Mouse (Mus musculus): ENCODE data around the gene Fam136a. TPM values are rescaled to one million over a fixed set of nuclear protein-coding genes. Genes with fewer than 3 reads are reported as not detected.

The Fam136a gene
- polyA plus RNA-seq, 1 experiment, result 32.0 TPM

- no peak for TF ChIP-seq CEBPB (IDR thresholded peaks at IDR 0.05; ENCODE audit: low read depth)
- no peak for TF ChIP-seq CTCF (IDR thresholded peaks at IDR 0.05; ENCODE audit: control insufficient read depth, insufficient read depth, insufficient read length)
- no peak for TF ChIP-seq MYOD1 (IDR thresholded peaks at IDR 0.05; ENCODE audit: control insufficient read depth, insufficient read length, low read depth)
- TF ChIP-seq FOSL1 (IDR thresholded peaks at IDR 0.05; ENCODE audit: insufficient read depth, low read length, poor library complexity, severe bottlenecking), result no peak
- no peak for TF ChIP-seq USF1 (IDR thresholded peaks at IDR 0.05; ENCODE audit: low read depth)
- TF ChIP-seq MAX (IDR thresholded peaks at IDR 0.05), result no peak
- H3ac ChIP-seq (ENCODE audit: control insufficient read depth, insufficient read length, low read depth), result no peak overlapping the region
- no peaks in the 10 kb centered on the region for H3K79me2 ChIP-seq (ENCODE audit: control insufficient read depth, insufficient read depth)
- H3K79me3 ChIP-seq (ENCODE audit: low read depth), result no peaks in the 10 kb centered on the region
- no peak overlapping the region for H3K4me3 ChIP-seq (ENCODE audit: insufficient read depth, poor library complexity, severe bottlenecking)
- H3K36me3 ChIP-seq (ENCODE audit: control insufficient read depth, insufficient read depth), result peaks cover 30% of the 10 kb centered on the region
- no peaks in the 10 kb centered on the region for H3K27me3 ChIP-seq (ENCODE audit: control insufficient read depth, insufficient read depth, insufficient read length)
Observed at GRCm38 (mm10) chr6:86383370-86383769, 17.9 kb downstream of the Fam136a start.

DNA sequence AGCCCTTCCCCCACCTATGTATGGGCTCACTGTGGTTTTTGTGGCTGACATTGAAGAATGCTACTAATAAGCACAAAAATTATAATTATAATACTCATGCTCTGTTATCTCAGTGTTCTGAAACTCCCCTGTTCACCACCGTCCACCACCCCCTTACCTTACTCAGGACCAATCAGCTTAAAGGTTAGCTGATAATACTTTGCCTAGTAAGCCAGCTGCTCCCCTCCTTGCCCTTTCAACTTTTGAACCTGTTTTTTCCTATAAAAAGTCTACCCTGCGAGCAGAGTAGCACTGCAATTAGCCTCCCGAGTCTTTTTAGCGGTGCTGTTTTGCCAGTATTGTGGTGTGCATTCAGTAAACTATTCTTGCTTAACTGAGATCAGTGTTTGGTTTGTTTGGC is 19.2 kb downstream of the Fam136a start:
- no peaks in the 10 kb centered on the region for H3K79me2 ChIP-seq (ENCODE audit: control insufficient read depth, insufficient read depth)
- no peak overlapping the region for H3K4me3 ChIP-seq (ENCODE audit: insufficient read depth, poor library complexity, severe bottlenecking)
- peaks cover 2% of the 10 kb centered on the region for H3K79me3 ChIP-seq (ENCODE audit: low read depth)
- H3K36me3 ChIP-seq (ENCODE audit: control insufficient read depth, insufficient read depth), result peaks cover 25% of the 10 kb centered on the region
- TF ChIP-seq MYOG (IDR thresholded peaks at IDR 0.05; ENCODE audit: control insufficient read depth, extremely low read depth, insufficient read length), result no peak
- no peak for TF ChIP-seq MYOD1 (IDR thresholded peaks at IDR 0.05; ENCODE audit: control insufficient read depth, insufficient read length, low read depth)
- no peak for TF ChIP-seq FOSL1 (IDR thresholded peaks at IDR 0.05; ENCODE audit: insufficient read depth, low read length, poor library complexity, severe bottlenecking)
- TF ChIP-seq USF1 (IDR thresholded peaks at IDR 0.05; ENCODE audit: low read depth), result no peak
- no peak for TF ChIP-seq CTCF (IDR thresholded peaks at IDR 0.05; ENCODE audit: control insufficient read depth, insufficient read depth, insufficient read length)
- TF ChIP-seq MAX (IDR thresholded peaks at IDR 0.05), result no peak
- TF ChIP-seq CEBPB (IDR thresholded peaks at IDR 0.05; ENCODE audit: low read depth), result no peak
- no peaks in the 10 kb centered on the region for H3K27me3 ChIP-seq (ENCODE audit: control insufficient read depth, insufficient read depth, insufficient read length)
- no peak overlapping the region for H3ac ChIP-seq (ENCODE audit: control insufficient read depth, insufficient read length, low read depth)

DNA sequence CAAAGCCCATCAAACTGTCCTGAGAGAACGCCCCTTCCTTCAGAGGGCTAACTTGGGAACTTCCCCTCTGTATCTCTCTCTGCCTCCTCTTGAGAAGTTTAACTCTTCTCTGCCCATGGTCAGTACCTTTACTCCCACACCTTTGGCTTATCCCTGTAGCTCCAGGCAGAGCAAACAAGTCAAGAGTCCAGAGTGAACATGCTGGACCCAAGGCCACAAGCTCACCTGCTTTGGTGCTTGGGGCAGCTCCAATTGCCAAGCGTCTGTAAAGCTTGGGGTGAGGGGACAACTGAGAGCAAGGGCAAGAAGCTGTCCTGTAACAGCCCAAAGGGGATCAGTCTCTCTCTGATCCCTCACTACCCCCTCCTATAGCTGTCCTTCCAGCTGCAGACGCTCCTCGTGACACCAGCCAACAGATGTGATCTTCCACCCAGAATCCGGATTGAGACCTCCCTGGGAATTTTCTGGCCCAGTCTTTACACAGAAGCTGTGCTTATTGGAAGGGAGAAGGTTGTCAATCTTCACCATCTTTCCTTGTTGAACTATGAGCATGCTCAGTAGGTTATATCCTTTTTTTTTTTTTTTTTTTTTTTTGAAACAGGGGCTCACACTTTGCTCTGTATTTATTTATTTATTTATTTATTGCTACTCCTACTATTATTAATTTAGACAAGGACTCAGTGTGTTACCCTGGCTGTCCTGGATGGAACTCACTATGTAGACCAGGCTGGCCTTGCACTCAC is 20.1 kb downstream of the Fam136a start:
- no peaks in the 10 kb centered on the region for H3K79me2 ChIP-seq (ENCODE audit: control insufficient read depth, insufficient read depth)
- peaks cover 28% of the 10 kb centered on the region for H3K36me3 ChIP-seq (ENCODE audit: control insufficient read depth, insufficient read depth)
- H3K4me3 ChIP-seq (ENCODE audit: insufficient read depth, poor library complexity, severe bottlenecking), result no peak overlapping the region
- no peaks in the 10 kb centered on the region for H3K27me3 ChIP-seq (ENCODE audit: control insufficient read depth, insufficient read depth, insufficient read length)
- no peak overlapping the region for H3ac ChIP-seq (ENCODE audit: control insufficient read depth, insufficient read length, low read depth)
- TF ChIP-seq MYOD1 (IDR thresholded peaks at IDR 0.05; ENCODE audit: control insufficient read depth, insufficient read length, low read depth) (no peak), CTCF (IDR thresholded peaks at IDR 0.05; ENCODE audit: control insufficient read depth, insufficient read depth, insufficient read length) (no peak), MAX (IDR thresholded peaks at IDR 0.05) (no peak), CEBPB (IDR thresholded peaks at IDR 0.05; ENCODE audit: low read depth) (no peak), USF1 (IDR thresholded peaks at IDR 0.05; ENCODE audit: low read depth) (no peak), MYOG (IDR thresholded peaks at IDR 0.05; ENCODE audit: control insufficient read depth, extremely low read depth, insufficient read length) (no peak), FOSL1 (IDR thresholded peaks at IDR 0.05; ENCODE audit: insufficient read depth, low read length, poor library complexity, severe bottlenecking) (no peak)
- H3K79me3 ChIP-seq (ENCODE audit: low read depth), result peaks cover 2% of the 10 kb centered on the region

GRCm38 (mm10) chr6:86387313-86387712 is 21.9 kb downstream of the Fam136a start:
- no peaks in the 10 kb centered on the region for H3K79me2 ChIP-seq (ENCODE audit: control insufficient read depth, insufficient read depth)
- no peak overlapping the region for H3K4me3 ChIP-seq (ENCODE audit: insufficient read depth, poor library complexity, severe bottlenecking)
- peaks cover 43% of the 10 kb centered on the region for H3K36me3 ChIP-seq (ENCODE audit: control insufficient read depth, insufficient read depth)
- TF ChIP-seq USF1 (IDR thresholded peaks at IDR 0.05; ENCODE audit: low read depth), result no peak
- no peak for TF ChIP-seq CTCF (IDR thresholded peaks at IDR 0.05; ENCODE audit: control insufficient read depth, insufficient read depth, insufficient read length)
- no peak for TF ChIP-seq MYOD1 (IDR thresholded peaks at IDR 0.05; ENCODE audit: control insufficient read depth, insufficient read length, low read depth)
- no peak for TF ChIP-seq FOSL1 (IDR thresholded peaks at IDR 0.05; ENCODE audit: insufficient read depth, low read length, poor library complexity, severe bottlenecking)
- TF ChIP-seq CEBPB (IDR thresholded peaks at IDR 0.05; ENCODE audit: low read depth), result no peak
- TF ChIP-seq MAX (IDR thresholded peaks at IDR 0.05), result no peak
- no peak for TF ChIP-seq MYOG (IDR thresholded peaks at IDR 0.05; ENCODE audit: control insufficient read depth, extremely low read depth, insufficient read length)
- H3K79me3 ChIP-seq (ENCODE audit: low read depth), result peaks cover 2% of the 10 kb centered on the region
- no peaks in the 10 kb centered on the region for H3K27me3 ChIP-seq (ENCODE audit: control insufficient read depth, insufficient read depth, insufficient read length)
- no peak overlapping the region for H3ac ChIP-seq (ENCODE audit: control insufficient read depth, insufficient read length, low read depth)

- no peak overlapping the region for H3ac ChIP-seq (ENCODE audit: control insufficient read depth, insufficient read length, low read depth)
- H3K36me3 ChIP-seq (ENCODE audit: control insufficient read depth, insufficient read depth), result peaks cover 46% of the 10 kb centered on the region
- H3K79me3 ChIP-seq (ENCODE audit: low read depth), result peaks cover 2% of the 10 kb centered on the region
- H3K79me2 ChIP-seq (ENCODE audit: control insufficient read depth, insufficient read depth), result no peaks in the 10 kb centered on the region
- no peak for TF ChIP-seq CTCF (IDR thresholded peaks at IDR 0.05; ENCODE audit: control insufficient read depth, insufficient read depth, insufficient read length)
- TF ChIP-seq USF1 (IDR thresholded peaks at IDR 0.05; ENCODE audit: low read depth), result no peak
- H3K4me3 ChIP-seq (ENCODE audit: insufficient read depth, poor library complexity, severe bottlenecking), result no peak overlapping the region
- H3K27me3 ChIP-seq (ENCODE audit: control insufficient read depth, insufficient read depth, insufficient read length), result no peaks in the 10 kb centered on the region
Observed at GRCm38 (mm10) chr6:86388461-86388860, 23.0 kb downstream of the Fam136a start.

DNA sequence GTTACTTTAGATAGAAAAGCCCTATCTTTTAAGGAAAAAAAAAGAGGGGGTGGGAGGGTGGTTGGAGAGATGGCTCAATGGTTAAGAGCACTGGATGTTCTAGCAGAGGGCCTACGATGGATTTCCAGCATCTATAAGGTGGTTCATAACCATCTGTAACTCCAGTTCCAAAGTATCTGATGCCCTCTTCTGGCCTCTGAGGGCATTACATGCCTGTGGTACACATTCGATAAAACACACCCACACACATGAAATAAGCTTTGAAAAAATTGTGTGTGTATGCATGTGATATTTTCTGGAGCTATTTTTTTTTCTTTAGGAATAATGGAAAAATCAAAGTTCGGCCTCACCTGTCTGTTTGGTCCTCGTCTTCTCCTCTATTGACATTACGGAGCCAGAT is 25.9 kb downstream of the Fam136a start:
- no peaks in the 10 kb centered on the region for H3K27me3 ChIP-seq (ENCODE audit: control insufficient read depth, insufficient read depth, insufficient read length)
- no peak overlapping the region for H3ac ChIP-seq (ENCODE audit: control insufficient read depth, insufficient read length, low read depth)
- H3K36me3 ChIP-seq (ENCODE audit: control insufficient read depth, insufficient read depth), result peaks cover 46% of the 10 kb centered on the region
- TF ChIP-seq MYOD1 (IDR thresholded peaks at IDR 0.05; ENCODE audit: control insufficient read depth, insufficient read length, low read depth) (no peak), FOSL1 (IDR thresholded peaks at IDR 0.05; ENCODE audit: insufficient read depth, low read length, poor library complexity, severe bottlenecking) (no peak), MYOG (IDR thresholded peaks at IDR 0.05; ENCODE audit: control insufficient read depth, extremely low read depth, insufficient read length) (no peak), USF1 (IDR thresholded peaks at IDR 0.05; ENCODE audit: low read depth) (no peak), MAX (IDR thresholded peaks at IDR 0.05) (no peak), CEBPB (IDR thresholded peaks at IDR 0.05; ENCODE audit: low read depth) (no peak), CTCF (IDR thresholded peaks at IDR 0.05; ENCODE audit: control insufficient read depth, insufficient read depth, insufficient read length) (no peak)
- no peak overlapping the region for H3K4me3 ChIP-seq (ENCODE audit: insufficient read depth, poor library complexity, severe bottlenecking)
- peaks cover 8% of the 10 kb centered on the region for H3K79me3 ChIP-seq (ENCODE audit: low read depth)
- peaks cover 17% of the 10 kb centered on the region for H3K79me2 ChIP-seq (ENCODE audit: control insufficient read depth, insufficient read depth)
